Mouse (Mus musculus) v-Abl transformed pro-B cells (cell line): ENCODE measurements around the gene Pik3cd.

Experiments used
- in situ Hi-C, 2 experiments: fragments of 400-800 bp; cut with MboI; formaldehyde crosslinking; loops; one replicate each; pipeline ENCODE4 v1.15.1; 2025; ENCODE audit not compliant: unreplicated experiment in 2 of 2

Pik3cd gene

GRCm38 (mm10) chr4:149696189-149696971 lies 6.0 kb downstream of the Pik3cd start:
- in situ Hi-C loops, result no loop called here

DNA sequence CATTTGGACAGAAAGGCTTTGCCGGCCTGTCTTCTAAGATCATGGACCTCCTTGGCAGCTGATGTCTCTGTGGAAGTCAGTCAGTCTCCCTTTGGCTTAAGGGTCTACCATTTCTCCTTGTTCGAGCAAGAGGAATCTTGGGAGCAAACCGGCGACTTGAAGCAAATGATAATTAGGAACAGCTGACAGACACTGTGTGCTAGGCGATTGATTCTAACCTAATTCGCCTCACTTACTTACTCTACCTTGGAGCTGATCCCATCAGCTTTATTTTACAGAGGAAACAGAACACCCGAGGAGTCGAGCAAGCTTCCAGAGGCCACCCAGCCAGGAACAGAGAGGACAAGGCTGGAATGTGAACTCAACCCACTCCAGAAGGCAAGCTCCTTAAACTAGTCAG lies 11.0 kb downstream of the Pik3cd start:
- in situ Hi-C loops, result no loop called here

DNA sequence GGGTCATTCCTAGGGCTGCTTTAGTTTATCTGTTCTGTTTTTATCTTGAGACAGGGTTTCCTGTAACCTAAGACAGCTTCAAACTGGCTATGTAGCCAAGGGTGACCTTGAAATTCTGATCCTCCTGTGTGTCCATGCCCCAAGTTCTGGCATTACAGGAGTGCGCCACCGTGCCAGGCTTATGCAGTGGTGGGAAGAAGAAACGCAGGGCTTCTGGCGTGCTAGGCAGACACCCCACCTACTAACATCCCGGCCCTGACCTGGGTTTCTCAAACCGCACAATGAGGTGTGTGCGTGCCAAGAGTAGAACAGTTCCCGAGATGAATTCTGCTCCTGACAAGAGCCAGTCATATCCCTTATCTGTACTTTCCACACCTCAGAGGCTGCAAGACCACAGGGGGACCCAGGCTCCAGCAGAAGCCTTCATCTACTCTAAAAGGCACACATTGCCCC lies 11.5 kb downstream of the Pik3cd start:
- in situ Hi-C loops, result no loop called here

DNA sequence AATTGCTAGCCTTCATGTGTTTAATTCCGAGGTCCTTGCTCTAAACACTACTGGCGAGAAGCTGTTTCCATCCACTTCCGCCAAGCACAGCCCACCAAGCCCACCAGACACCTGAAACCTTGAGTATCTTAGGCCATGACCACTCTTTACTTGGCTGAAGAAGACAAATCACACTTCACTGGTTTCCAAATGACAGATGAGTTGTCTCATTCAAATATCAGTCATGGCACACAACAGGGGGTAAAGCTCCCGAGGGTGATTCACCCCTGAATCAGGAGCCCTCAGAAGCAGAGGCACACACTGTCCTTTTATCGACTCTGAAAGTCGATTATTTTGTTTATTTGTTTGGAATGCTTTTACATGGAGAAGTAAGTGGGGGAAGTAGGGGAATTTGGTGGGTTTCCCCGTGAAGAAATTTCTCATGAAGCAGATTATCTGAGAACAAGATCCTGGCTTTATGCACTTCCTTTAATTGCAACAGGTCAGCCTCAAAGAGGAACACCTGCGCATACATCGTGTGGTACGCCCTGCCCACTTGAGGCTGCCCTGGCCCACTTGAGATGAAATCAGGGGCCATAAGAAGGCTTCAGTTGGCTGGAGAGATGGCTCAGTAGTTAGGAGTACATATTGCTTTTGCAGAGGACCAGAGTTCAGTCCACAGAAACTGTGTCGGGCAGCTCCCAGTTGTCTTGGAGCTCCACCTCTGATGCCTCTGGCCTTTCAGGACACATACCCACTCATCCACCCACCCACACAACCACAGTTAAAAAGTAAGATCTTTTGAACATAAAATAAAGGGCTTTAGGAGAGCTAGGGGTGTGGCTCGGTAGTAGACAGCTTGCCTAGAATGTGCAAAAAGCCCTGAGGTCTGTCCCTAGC lies 12.3 kb downstream of the Pik3cd start:
- in situ Hi-C loops, result no loop called here

GRCm38 (mm10) chr4:149688861-149689260 lies 13.5 kb downstream of the Pik3cd start:
- in situ Hi-C loops, result no loop called here

DNA sequence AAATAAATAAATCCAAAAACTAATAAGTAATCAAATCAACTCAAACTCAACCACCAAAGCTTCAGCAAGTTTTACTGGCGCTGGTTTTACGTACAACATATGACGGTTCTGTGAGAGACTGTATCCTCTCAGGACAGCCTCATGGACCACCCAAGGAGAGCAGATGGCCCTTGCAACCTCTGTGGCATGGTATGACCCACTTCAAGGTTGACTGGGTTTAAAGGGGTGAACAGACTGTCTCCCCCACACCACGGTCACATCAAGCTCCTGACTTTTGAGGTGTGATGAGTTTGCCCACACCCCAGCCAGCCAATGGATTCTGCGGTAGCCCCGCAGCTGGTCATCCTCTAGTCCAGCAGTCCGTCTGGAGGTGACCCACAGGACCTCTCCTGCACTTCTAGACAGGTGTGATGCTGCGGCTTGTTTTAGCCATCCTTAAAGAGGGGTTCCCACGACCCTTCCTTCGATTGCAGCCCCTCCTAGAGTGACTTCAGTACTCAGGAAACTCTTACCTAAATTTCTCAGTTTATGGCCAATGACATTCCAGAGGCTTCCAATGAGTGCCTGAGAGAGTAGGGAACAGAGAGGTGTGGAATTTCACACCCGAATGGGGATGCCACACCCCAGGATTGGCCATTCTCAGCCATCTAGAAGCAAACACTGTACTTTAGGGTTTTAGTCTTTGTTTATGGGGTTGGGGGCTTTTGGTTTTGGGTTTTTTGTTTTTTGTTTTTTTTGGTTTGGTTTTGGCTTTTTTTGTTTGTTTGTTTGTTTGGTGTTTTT lies 17.3 kb downstream of the Pik3cd start:
- in situ Hi-C loops, result no loop called here

- in situ Hi-C loops, result no loop called here
Observed at GRCm38 (mm10) chr4:149683875-149684274, 18.5 kb downstream of the Pik3cd start.

GRCm38 (mm10) chr4:149679056-149679770 lies 23.2 kb downstream of the Pik3cd start:
- in situ Hi-C loops, result no loop called here

DNA sequence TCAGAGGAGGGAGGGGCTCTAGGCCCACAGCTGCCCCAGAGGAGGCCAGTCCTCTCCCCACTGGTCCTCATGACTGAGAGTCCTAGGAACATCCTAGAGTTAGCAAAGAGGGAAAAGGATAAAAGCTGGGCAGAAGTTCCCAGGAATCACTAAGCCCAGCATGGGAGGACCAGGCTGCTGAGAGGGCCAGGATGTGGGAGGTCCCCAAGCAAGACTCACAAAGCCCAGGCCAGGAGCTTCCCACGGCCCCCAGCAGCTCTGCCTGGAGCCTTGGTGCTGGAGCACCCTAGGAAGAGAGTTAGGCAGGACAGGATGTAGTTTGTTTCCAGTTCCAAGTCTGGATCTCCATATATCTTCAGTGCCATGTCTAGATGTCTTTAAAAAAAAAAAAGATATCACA lies 24.4 kb downstream of the Pik3cd start:
- in situ Hi-C loops, result no loop called here

DNA sequence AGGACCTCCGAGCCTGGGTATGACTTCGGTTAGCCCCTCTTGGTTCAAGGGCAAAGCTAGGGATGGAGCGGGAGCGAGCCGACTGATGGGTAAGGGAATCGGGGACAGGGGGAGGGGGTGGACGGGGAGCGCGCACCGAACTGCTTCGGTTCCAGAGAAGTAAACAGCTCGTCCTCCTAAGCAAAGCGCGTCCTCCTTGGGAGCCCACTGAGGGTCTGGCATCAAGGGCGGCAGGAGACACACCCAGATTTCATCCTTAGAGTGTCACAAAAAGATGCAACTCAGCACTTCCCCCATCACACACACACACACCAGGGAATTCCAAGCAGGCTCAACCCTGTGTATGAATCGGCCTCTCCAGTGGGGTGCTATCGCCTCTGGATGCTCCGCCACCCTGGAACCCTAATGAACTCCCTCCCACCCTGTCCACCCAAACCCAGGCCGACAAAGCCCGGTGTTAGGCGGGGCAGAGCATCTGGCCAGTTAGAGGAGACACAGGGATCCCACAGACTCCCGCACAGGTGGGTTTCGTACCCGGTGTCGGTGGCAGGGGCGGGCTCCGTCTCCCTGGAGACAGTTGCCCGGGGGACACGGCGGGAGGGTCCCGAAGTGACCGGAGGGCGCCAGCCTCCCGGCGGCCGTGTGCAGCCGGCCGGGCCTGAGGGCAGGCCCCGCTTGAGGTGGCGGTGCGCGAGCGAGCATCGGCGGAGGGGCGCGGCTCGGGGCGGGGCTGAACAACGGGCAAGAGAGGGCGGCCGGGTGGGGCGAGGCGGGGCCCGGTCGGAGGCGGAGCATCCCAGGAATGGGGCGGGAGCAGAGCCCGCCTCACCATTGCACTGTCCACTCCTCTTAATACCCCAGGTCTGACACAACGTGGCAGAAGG lies 26.8 kb downstream of the Pik3cd start:
- in situ Hi-C loops, result no loop called here

- in situ Hi-C loops, result no loop called here
Observed at GRCm38 (mm10) chr4:149674814-149675377, 27.5 kb downstream of the Pik3cd start.

DNA sequence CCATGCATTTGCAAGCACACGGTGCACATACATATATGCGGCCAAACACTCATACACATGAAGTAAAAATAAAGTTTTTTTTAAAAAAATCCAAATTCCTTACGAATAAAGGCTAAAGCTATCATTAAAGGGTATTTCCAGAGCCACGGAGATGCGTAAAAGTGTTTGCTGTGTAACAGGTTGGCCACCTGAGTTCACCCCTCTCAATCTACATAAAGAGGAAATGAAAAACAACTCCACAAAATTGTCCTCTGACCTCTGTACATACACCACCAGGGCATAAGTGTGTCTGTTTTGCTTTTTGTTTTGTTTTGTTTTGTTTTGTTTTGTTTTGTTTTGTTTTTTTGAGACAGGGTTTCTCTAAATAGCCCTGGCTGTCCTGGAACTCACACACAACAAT lies 29.6 kb downstream of the Pik3cd start:
- in situ Hi-C loops, result no loop called here

GRCm38 (mm10) chr4:149671175-149671574 lies 31.2 kb downstream of the Pik3cd start:
- in situ Hi-C loops, result no loop called here

- in situ Hi-C loops, result no loop called here
Observed at GRCm38 (mm10) chr4:149665692-149666090, 36.7 kb downstream of the Pik3cd start.

GRCm38 (mm10) chr4:149665016-149665691 lies 37.2 kb downstream of the Pik3cd start:
- in situ Hi-C loops, result no loop called here

GRCm38 (mm10) chr4:149663849-149664503 lies 38.4 kb downstream of the Pik3cd start:
- in situ Hi-C loops, result no loop called here

DNA sequence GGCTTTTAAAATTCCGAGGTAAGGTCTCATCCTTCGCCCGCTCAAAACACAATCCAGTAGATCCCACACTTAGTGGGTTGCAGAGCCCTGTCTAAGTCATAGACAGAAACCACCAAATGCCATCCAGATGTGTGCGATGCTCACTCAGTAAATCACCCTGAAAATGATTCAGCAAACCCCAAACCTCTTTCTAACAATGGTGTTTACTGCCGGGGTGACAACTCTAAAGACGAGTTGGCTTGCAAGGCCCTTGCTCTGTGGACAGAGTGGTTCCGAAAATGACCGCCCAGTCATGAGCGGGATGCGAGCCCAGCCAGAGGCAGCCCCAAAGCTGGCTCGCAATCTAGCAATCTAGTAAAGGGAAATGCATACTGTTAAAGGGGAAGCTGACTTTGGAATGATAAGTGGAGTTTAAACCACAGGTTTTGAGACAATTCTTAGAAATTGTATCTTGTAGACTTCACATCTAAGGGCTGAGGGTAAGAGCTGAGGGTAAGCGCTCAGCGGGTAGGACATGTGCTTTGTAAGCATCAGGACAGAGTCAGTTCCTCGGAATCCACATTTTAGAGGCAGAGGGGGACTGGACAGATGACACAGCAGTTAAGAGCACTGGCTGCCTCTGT lies 40.3 kb downstream of the Pik3cd start:
- in situ Hi-C loops, result no loop called here
